Mouse (Mus musculus) cortical plate, adult 2 months (tissue): ENCODE measurements at regions not wholly inside any gene's neighbourhood (a gene's known extent, or its start where the extent isn't known, plus 50 kb on each side); places are given as distances from the start of the nearest gene placed in this dataset.

Experiments used
- CTCF ChIP-seq: fragments of 200-500 bp; IDR thresholded peaks from 2 replicates; pipeline ENCODE4 v1.5.1; 2011; ENCODE audit warnings: mild to moderate bottlenecking, control low read depth, low read length; ENCODE audit not compliant: insufficient read depth; ENCODE audit errors: extremely low read depth
- POLR2A ChIP-seq: fragments of 200-500 bp; IDR thresholded peaks from 2 replicates; pipeline ENCODE4 v1.6.1; 2011; ENCODE audit warnings: mild to moderate bottlenecking, low read length, control low read depth; ENCODE audit not compliant: insufficient read depth; ENCODE audit errors: extremely low read depth

DNA sequence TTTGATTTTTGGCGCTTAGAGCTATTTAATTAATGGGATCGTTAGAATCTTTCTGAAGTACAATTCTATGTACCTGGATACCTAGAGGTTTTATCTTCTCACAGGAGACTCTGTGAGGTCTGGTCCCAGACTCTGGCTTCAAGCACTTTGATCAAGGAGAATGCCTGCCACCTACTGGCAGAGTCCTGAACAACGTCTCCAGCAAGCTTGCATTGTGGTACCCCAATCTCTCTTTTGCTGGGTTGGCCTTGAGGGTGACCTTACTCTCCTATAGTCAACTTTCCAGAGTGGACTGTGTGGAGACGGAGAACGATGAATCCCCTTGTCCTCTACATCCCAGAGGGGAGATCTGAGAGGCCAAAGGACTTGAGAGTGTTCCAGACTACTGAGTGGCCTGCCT lies 173.5 kb downstream of the Thbs2 start:
- TF ChIP-seq CTCF, result peak; percentile 90
- TF ChIP-seq POLR2A, result no peak
